Mouse (Mus musculus): ENCODE measurements at regions not wholly inside any gene's neighbourhood (a gene's known extent, or its start where the extent isn't known, plus 50 kb on each side); places are given as distances from the start of the nearest gene placed in this dataset.

GRCm38 (mm10) chr5:51891341-51891740 lies 299.0 kb downstream of the Dhx15 start:
- Histone ChIP-seq H3K4me1 (no peaks in the 10 kb centered on the region; the same call in 1 of the 2 replicates), H3K36me3 (no peaks in the 10 kb centered on the region), H3K27ac (no peak overlapping the region), H3K27me3 (ENCODE audit: insufficient read depth, poor library complexity, severe bottlenecking) (no peaks in the 10 kb centered on the region), H3K4me3 (no peak overlapping the region), H3K9me3 (no peaks in the 10 kb centered on the region)
- no peak for DNase-seq (ENCODE audit: low spot score)
- WGBS: 87% methylated on average over 4 of the region's 4 CpGs

GRCm38 (mm10) chr5:51888404-51888803 lies 301.9 kb downstream of the Dhx15 start:
- WGBS: 70% methylated on average over 7 of the region's 7 CpGs
- Histone ChIP-seq H3K27ac (no peak overlapping the region), H3K4me1 (no peaks in the 10 kb centered on the region; the same call in 1 of the 2 replicates), H3K4me3 (no peak overlapping the region), H3K36me3 (no peaks in the 10 kb centered on the region), H3K9me3 (no peaks in the 10 kb centered on the region), H3K27me3 (ENCODE audit: insufficient read depth, poor library complexity, severe bottlenecking) (no peaks in the 10 kb centered on the region)
- DNase-seq (ENCODE audit: low spot score): no peak

- H3K27ac ChIP-seq: no peak overlapping the region
- no peaks in the 10 kb centered on the region for H3K27me3 ChIP-seq (ENCODE audit: insufficient read depth, poor library complexity, severe bottlenecking)
- no peaks in the 10 kb centered on the region for H3K36me3 ChIP-seq
- 72% methylated on average over 4 of the region's 4 CpGs for WGBS
- H3K4me3 ChIP-seq: no peak overlapping the region
- DNase-seq (ENCODE audit: low spot score): no peak
- no peaks in the 10 kb centered on the region for H3K4me1 ChIP-seq
- no peaks in the 10 kb centered on the region for H3K9me3 ChIP-seq
Measured at GRCm38 (mm10) chr5:51882594-51882993, 307.7 kb downstream of the Dhx15 start.

- Histone ChIP-seq H3K36me3 (no peaks in the 10 kb centered on the region), H3K27ac (no peak overlapping the region), H3K4me1 (no peaks in the 10 kb centered on the region), H3K9me3 (no peaks in the 10 kb centered on the region), H3K27me3 (ENCODE audit: insufficient read depth, poor library complexity, severe bottlenecking) (no peaks in the 10 kb centered on the region), H3K4me3 (no peak overlapping the region)
- DNase-seq (ENCODE audit: low spot score): no peak
- WGBS: 70% methylated on average over 3 of the region's 3 CpGs
Measured at GRCm38 (mm10) chr5:51882173-51882572, 308.1 kb downstream of the Dhx15 start.

- 86% methylated on average over 2 of the region's 2 CpGs for WGBS
- no peaks in the 10 kb centered on the region for H3K4me1 ChIP-seq
- no peaks in the 10 kb centered on the region for H3K9me3 ChIP-seq
- H3K27ac ChIP-seq: no peak overlapping the region
- no peaks in the 10 kb centered on the region for H3K27me3 ChIP-seq (ENCODE audit: insufficient read depth, poor library complexity, severe bottlenecking)
- no peaks in the 10 kb centered on the region for H3K36me3 ChIP-seq
- no peak for DNase-seq (ENCODE audit: low spot score)
- H3K4me3 ChIP-seq: no peak overlapping the region
Measured at GRCm38 (mm10) chr5:51876846-51877245, 309.3 kb upstream of the Ppargc1a start.

- H3K36me3 ChIP-seq: no peaks in the 10 kb centered on the region
- peak; percentile 68 for DNase-seq (ENCODE audit: low spot score)
- no peaks in the 10 kb centered on the region for H3K4me1 ChIP-seq
- WGBS: 78% methylated on average over 5 of the region's 5 CpGs
- no peak overlapping the region for H3K27ac ChIP-seq
- H3K9me3 ChIP-seq: no peaks in the 10 kb centered on the region
- H3K27me3 ChIP-seq (ENCODE audit: insufficient read depth, poor library complexity, severe bottlenecking): no peaks in the 10 kb centered on the region
- no peak overlapping the region for H3K4me3 ChIP-seq
Measured at GRCm38 (mm10) chr5:51873571-51873970, 306.0 kb upstream of the Ppargc1a start.

GRCm38 (mm10) chr5:51871735-51872134 lies 304.2 kb upstream of the Ppargc1a start:
- no peak for DNase-seq (ENCODE audit: low spot score)
- no peak overlapping the region for H3K27ac ChIP-seq
- H3K4me1 ChIP-seq: no peaks in the 10 kb centered on the region
- H3K27me3 ChIP-seq (ENCODE audit: insufficient read depth, poor library complexity, severe bottlenecking): no peaks in the 10 kb centered on the region
- H3K9me3 ChIP-seq: no peaks in the 10 kb centered on the region
- no peaks in the 10 kb centered on the region for H3K36me3 ChIP-seq
- no peak overlapping the region for H3K4me3 ChIP-seq
- 94% methylated on average over 12 of the region's 12 CpGs for WGBS

GRCm38 (mm10) chr5:51868223-51868713 lies 300.7 kb upstream of the Ppargc1a start:
- no peaks in the 10 kb centered on the region for H3K36me3 ChIP-seq
- DNase-seq (ENCODE audit: low spot score): no peak
- no peaks in the 10 kb centered on the region for H3K27me3 ChIP-seq (ENCODE audit: insufficient read depth, poor library complexity, severe bottlenecking)
- H3K4me1 ChIP-seq: peaks cover 6% of the 10 kb centered on the region; the same call in 1 of the 2 replicates
- no peaks in the 10 kb centered on the region for H3K9me3 ChIP-seq
- no peak overlapping the region for H3K27ac ChIP-seq
- WGBS: 88% methylated on average over 18 of the region's 18 CpGs
- H3K4me3 ChIP-seq: no peak overlapping the region

- no peak for DNase-seq (ENCODE audit: low spot score)
- Histone ChIP-seq H3K27ac (no peak overlapping the region), H3K27me3 (ENCODE audit: insufficient read depth, poor library complexity, severe bottlenecking) (no peaks in the 10 kb centered on the region), H3K36me3 (no peaks in the 10 kb centered on the region), H3K4me3 (no peak overlapping the region), H3K4me1 (peaks cover 6% of the 10 kb centered on the region; the same call in 1 of the 2 replicates), H3K9me3 (no peaks in the 10 kb centered on the region)
- 33% methylated on average over 2 of the region's 2 CpGs for WGBS
Measured at GRCm38 (mm10) chr5:51866002-51866401, 298.5 kb upstream of the Ppargc1a start.

GRCm38 (mm10) chr5:51860496-51860895 lies 293.0 kb upstream of the Ppargc1a start:
- WGBS: 81% methylated on average over 5 of the region's 5 CpGs
- no peak overlapping the region for H3K27ac ChIP-seq
- no peaks in the 10 kb centered on the region for H3K9me3 ChIP-seq
- 0 out of 2 replicates have a peak, but pooled peaks cover 6% of the 10 kb centered on the region for H3K4me1 ChIP-seq
- no peaks in the 10 kb centered on the region for H3K27me3 ChIP-seq (ENCODE audit: insufficient read depth, poor library complexity, severe bottlenecking)
- H3K4me3 ChIP-seq: no peak overlapping the region
- no peaks in the 10 kb centered on the region for H3K36me3 ChIP-seq
- peak; percentile 57 for DNase-seq (ENCODE audit: low spot score)

- Histone ChIP-seq H3K27ac (no peak overlapping the region), H3K4me3 (no peak overlapping the region), H3K27me3 (ENCODE audit: insufficient read depth, poor library complexity, severe bottlenecking) (no peaks in the 10 kb centered on the region), H3K9me3 (no peaks in the 10 kb centered on the region), H3K36me3 (no peaks in the 10 kb centered on the region), H3K4me1 (no peaks in the 10 kb centered on the region)
- peak; percentile 51 for DNase-seq (ENCODE audit: low spot score)
- WGBS: 59% methylated on average over 9 of the region's 9 CpGs
Measured at GRCm38 (mm10) chr5:51853456-51854124, 286.1 kb upstream of the Ppargc1a start.

- H3K4me1 ChIP-seq: no peaks in the 10 kb centered on the region
- no peaks in the 10 kb centered on the region for H3K9me3 ChIP-seq
- no peak overlapping the region for H3K4me3 ChIP-seq
- 82% methylated on average over 9 of the region's 9 CpGs for WGBS
- H3K27me3 ChIP-seq (ENCODE audit: insufficient read depth, poor library complexity, severe bottlenecking): no peaks in the 10 kb centered on the region
- no peak overlapping the region for H3K27ac ChIP-seq
- no peaks in the 10 kb centered on the region for H3K36me3 ChIP-seq
- DNase-seq (ENCODE audit: low spot score): peak; percentile 52
Measured at GRCm38 (mm10) chr5:51850091-51850490, 282.6 kb upstream of the Ppargc1a start.

- peak; percentile 55 for DNase-seq (ENCODE audit: low spot score)
- Histone ChIP-seq H3K27me3 (ENCODE audit: insufficient read depth, poor library complexity, severe bottlenecking) (no peaks in the 10 kb centered on the region), H3K4me3 (no peak overlapping the region), H3K4me1 (no peaks in the 10 kb centered on the region), H3K9me3 (no peaks in the 10 kb centered on the region), H3K36me3 (no peaks in the 10 kb centered on the region), H3K27ac (no peak overlapping the region)
- 94% methylated on average over 5 of the region's 5 CpGs for WGBS
Measured at GRCm38 (mm10) chr5:51849236-51849635, 281.7 kb upstream of the Ppargc1a start.

GRCm38 (mm10) chr5:51842189-51842588 lies 274.7 kb upstream of the Ppargc1a start:
- Histone ChIP-seq H3K27me3 (ENCODE audit: insufficient read depth, poor library complexity, severe bottlenecking) (no peaks in the 10 kb centered on the region), H3K36me3 (no peaks in the 10 kb centered on the region), H3K4me3 (no peak overlapping the region), H3K9me3 (no peaks in the 10 kb centered on the region), H3K27ac (no peak overlapping the region), H3K4me1 (peaks cover 6% of the 10 kb centered on the region; the same call in 1 of the 2 replicates)
- no peak for DNase-seq (ENCODE audit: low spot score)
- 78% methylated on average over 5 of the region's 5 CpGs for WGBS

Measured in heart, embryonic 10.5 days (tissue).